Mouse (Mus musculus) monocyte, adult 5-6 weeks (primary cell): ENCODE results near the gene Gabbr2. TPM values are rescaled to one million over a fixed set of nuclear protein-coding genes. Genes with fewer than 3 reads are reported as not detected.

ENCODE experiments used
- ATAC-seq: fragments of 153-309, 156-312 bp; replicated peaks from 2 replicates; pipeline ENCODE4 v1.8.0; 2017; ENCODE audit warnings: mild to moderate bottlenecking; ENCODE audit not compliant: low TSS enrichment, insufficient number of reproducible peaks, severe bottlenecking, poor library complexity, low FRiP score
- total RNA-seq: library from RNA; stranded (forward); fragments of 200-1000, 200-491, 200-594 nt; gene quantifications from 3 replicates; pipeline ENCODE4 v1.2.3, GENCODE M21; 2017

Gabbr2 gene
- total RNA-seq, 1 experiment from 2014 or later, result not detected

- ATAC-seq, result no peak
Measured at GRCm38 (mm10) chr4:46990281-46991015, 1.2 kb downstream of the Gabbr2 start.

DNA sequence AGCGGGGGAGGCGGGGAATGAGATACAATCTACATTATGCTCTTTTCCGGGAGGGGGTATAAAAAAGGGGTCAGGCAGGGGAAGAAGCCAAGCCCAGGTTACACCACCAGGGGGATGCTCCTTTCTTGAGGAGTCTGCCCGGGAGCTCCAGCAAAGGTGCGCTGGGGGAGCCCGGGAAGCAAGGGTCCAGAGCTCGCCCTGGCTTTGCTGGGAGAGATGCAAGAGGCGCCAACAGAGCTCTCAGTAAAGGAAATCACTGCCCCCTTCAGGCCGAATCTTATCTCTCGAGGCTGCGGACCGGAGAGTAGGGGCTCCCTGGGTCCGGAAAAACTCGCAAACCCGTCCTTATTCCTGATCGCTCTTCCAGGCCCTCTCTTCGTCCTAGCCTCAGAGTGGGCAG, 1.8 kb downstream of the Gabbr2 start:
- no peak for ATAC-seq

GRCm38 (mm10) chr4:46988824-46989223, 2.8 kb downstream of the Gabbr2 start:
- ATAC-seq, result no peak

GRCm38 (mm10) chr4:46988257-46988656, 3.4 kb downstream of the Gabbr2 start:
- no peak for ATAC-seq

GRCm38 (mm10) chr4:46987809-46988208, 3.9 kb downstream of the Gabbr2 start:
- no peak for ATAC-seq

DNA sequence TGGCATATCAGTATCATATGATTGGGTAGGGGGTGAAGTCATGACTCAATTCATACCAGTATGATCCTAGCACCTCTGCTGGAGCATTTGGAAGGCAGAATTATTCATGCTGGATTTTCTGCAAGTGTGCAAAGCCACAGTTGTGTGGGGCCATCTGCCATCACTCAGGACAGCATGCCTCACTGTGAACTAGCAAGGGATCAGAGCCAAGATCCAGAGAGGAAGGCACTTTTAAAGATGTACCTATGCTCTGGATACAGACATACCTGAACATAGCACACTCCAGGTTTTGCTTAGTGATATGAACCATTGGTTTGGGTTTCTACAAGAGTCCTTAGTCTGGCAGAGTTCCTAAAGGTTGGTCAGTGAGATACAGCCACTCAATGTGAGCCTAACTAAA, 5.6 kb downstream of the Gabbr2 start:
- no peak for ATAC-seq

DNA sequence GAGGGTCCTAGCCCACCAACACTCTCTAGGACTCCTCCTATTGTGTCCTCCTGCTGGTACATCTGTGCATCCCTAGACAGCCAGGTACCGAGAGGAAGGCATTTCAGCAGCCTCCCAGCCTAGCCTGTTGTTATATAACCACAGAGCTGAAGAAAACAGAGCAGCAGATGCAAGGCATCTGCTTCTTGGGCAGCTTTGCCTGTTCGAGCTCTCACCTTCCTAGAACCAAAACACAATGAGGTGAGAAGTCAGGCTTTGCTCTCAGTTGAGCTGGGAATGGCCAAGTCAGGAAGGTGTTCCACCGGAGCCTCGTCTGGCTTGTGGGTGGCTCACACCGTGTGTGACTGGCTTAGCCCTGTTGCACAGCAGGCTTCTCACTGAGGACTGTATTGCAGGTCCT, 8.8 kb downstream of the Gabbr2 start:
- no peak for ATAC-seq

DNA sequence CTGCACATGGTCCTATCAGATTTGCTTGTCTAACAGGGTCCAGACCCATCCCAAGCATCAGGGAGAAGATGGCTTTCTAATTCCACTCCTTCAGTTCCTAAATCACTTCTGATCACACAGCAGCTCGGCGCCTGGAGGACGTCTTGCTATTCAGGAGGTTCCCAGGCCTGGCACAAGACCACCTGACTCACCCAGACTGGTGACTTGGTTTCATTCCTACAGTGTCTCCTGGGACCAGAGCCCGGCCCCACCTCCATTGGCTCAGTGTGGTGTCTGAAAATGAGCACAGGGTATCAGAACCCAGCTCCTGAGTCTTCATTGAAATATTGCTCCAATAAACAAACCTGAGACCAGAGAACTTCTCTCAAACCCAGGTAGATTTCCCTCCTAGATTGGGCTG, 9.6 kb downstream of the Gabbr2 start:
- no peak for ATAC-seq

DNA sequence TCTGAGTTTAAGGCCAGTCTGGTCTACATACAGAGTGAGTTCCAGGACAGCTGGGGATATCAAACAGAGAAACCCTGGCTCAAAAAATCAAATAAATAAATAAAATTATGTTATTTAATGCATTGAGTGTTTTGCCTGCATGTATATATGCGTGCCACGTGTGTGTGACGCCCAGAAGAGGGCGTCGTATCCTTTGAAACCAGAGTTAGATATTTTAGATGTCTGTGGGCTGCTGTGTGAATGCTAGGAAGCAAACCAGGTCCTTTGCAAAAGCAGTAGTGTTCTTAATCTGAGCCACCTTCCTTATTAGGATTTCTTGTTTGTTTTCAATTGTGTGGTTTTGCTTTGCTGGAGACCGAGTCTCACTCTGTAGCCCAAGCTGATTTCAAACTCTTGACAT, 13.3 kb downstream of the Gabbr2 start:
- ATAC-seq, result no peak

GRCm38 (mm10) chr4:46977161-46977560, 14.5 kb downstream of the Gabbr2 start:
- no peak for ATAC-seq

DNA sequence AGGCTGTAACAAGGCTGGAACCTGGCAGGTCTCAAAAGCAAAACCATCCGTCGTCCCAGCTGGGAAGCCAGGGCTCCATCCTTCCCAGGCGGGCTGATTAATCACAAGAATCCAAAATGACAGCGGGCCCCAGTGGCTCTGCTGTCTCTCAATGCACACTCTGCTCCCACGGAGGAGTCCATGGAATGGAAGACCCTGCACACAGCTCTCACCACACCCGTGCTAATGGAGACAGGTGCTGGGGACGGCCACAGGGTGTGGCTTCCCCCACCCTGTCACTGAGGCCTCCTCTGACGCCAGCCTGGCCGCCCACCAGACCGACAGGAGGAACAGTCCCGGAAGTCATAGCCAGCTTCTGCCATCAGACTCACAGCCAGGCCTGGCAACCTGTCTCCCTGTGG, 15.0 kb downstream of the Gabbr2 start:
- no peak for ATAC-seq

- ATAC-seq, result no peak
Measured at GRCm38 (mm10) chr4:46973322-46973721, 18.4 kb downstream of the Gabbr2 start.

- ATAC-seq, result no peak
Measured at GRCm38 (mm10) chr4:46967981-46968380, 23.7 kb downstream of the Gabbr2 start.

DNA sequence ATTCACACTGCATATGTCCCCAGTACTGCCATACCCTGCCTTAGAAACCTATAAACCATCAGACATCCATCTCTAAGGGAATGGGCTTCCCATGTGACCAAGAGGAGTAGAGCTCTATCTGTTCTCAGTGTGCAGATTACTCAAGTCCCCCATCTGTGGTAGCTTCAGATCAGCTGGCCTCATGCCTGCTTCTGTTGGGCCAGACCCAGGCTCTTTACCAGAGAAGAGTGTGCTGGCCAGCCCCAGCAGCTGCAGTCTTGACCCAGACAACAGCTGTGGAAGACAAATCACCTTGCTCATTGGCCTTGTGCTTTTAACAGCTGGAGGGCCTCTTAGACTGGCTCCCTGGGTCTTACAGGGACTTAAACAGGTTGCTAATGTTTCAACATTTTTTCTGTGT, 25.1 kb downstream of the Gabbr2 start:
- ATAC-seq, result no peak

- ATAC-seq, result no peak
Measured at GRCm38 (mm10) chr4:46961403-46961802, 30.3 kb downstream of the Gabbr2 start.

DNA sequence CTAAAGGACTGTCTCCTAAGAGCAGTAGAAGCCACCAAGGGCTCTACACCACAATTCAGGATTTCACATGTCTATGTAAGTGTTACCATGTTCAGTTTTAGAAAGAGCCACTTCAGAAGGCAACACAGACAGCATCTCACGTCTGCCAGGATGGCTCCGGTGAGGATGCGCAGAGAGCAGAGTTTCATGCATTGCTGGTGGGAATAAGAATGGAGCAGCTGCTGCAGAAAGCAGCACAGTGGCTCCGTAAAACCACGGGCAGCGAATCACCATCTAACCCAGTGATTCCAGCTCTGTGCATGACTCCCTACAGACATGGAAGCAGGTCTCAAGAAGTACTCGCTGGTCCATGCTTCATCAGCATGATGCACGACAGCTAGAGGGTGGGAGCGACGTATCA, 31.5 kb downstream of the Gabbr2 start:
- ATAC-seq, result no peak

DNA sequence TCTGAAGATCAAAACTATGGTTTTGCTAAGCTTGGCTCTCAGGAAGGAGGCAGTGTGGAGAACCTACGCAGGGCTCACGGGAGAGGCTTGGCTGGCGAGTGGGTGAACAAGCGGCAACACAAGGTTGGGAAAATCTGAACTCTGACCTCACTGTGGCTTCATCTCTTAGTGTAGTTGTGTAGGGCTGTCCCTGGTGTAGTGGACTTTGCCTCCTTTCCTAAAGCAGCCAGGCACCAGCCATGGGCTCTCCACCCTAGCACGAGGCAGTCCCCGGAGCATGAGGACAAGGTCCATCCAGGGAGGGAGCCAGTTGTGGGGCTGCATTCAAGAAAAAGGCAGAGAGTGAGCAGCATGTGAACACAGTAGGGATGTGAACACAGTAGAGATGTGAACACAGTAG, 31.9 kb downstream of the Gabbr2 start:
- ATAC-seq, result no peak

- ATAC-seq, result no peak
Measured at GRCm38 (mm10) chr4:46957955-46958354, 33.7 kb downstream of the Gabbr2 start.

DNA sequence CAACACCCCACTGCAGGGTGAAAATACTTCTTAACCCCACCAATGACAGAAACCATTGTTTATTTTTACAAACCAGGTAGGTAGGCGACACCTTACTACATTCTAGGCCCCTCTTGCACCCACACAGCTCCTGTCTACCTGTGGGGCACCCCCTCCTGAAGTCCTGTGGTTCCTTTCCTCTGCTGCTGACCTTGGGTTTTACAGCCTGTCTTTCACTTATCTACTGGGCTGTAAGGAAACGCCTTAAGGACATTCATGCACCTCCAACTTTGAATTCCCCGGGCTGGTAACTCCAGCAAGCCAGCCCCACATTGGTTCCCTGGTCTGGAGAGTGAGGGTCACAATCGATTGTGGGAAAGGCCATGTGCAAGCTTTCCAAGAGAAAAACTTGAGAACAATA, 34.7 kb downstream of the Gabbr2 start:
- no peak for ATAC-seq

DNA sequence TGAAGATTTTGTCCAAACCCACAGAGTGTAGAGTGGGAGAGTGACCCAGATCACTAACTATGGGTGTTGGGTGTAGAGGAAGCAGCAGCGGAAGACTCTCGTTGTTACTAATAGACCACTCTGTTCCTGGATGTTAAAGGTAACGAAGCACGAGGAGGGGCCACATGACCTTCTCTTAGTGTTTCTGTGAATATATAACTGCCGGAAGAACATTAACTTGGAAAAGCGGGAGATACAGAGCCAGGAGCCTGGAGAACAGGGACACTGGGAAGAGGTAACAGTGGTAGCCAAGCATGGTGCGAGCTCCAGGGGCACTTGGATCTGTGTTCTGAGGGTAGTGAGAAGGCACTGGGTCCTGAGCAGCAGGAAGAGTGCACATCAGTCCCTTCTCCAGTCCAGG, 38.7 kb downstream of the Gabbr2 start:
- no peak for ATAC-seq

GRCm38 (mm10) chr4:46952562-46952961, 39.1 kb downstream of the Gabbr2 start:
- ATAC-seq, result no peak
